Mouse (Mus musculus): ENCODE measurements around the gene Vwa7. TPM values are rescaled to one million over a fixed set of nuclear protein-coding genes. Genes with fewer than 3 reads are reported as not detected.

The Vwa7 gene
- total RNA-seq, 1 experiment: 0.31 TPM

DNA sequence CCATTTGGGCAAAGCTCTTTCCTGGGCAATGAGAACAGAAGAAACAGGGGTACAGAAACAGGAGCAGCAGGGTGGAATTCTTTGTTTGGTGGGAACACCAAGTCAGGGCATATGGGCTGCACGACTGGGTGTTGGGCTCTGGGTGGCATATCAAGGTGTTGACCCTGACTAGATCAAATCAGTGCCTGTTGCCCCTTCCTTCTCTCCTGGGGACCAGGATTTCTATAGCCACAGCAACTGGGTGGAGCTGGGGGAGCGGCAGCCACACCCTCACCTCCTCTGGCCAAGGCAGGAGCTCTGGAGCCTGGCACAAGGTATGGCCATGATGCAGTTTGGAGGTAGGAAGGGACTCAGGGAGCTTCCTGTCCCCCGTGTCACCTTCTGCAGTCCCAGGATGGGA lies 1.8 kb downstream of the Vwa7 start:
- in situ Hi-C loops (cut with MboI; ENCODE audit: low sequenced_read_pairs in 2 of 2, unreplicated experiment in 2 of 2): loop anchor here in 1 of 2 experiments (25.0 kb wide), 1 partner anchor 94 kb away; the partner anchor contains the start of genes Csnk2b, Gpank1, Ly6g5b and Ly6g5c
- H3K4me3 ChIP-seq (ENCODE audit: insufficient read depth in 1 of 2, low read depth in 1 of 2, low read length in 2 of 2, poor library complexity in 1 of 2, severe bottlenecking in 1 of 2): no peak overlapping the region
- no peak overlapping the region for H3K9ac ChIP-seq (ENCODE audit: insufficient read depth, low read depth, low read length, poor library complexity, severe bottlenecking)
- H3K36me3 ChIP-seq (ENCODE audit: control insufficient read depth, insufficient read depth, low read length, poor library complexity, severe bottlenecking): peaks cover 35% of the 10 kb centered on the region
- DNase-seq (ENCODE audit: low read depth, low spot score): no peak
- no peak overlapping the region for H3K27ac ChIP-seq (ENCODE audit: insufficient read depth, low read depth, low read length, poor library complexity, severe bottlenecking)
- peaks cover 2 to 14% of the 10 kb centered on the region in 2 experiments; a peak in 2 of 4 replicates for H3K4me1 ChIP-seq (ENCODE audit: control insufficient read depth in 2 of 2, insufficient read depth in 2 of 2, low read length in 2 of 2, poor library complexity in 1 of 2)
- no peaks in the 10 kb centered on the region for H3K9me3 ChIP-seq (ENCODE audit: control insufficient read depth, insufficient read depth, low read depth, low read length)
- no peak for TF ChIP-seq CHD2 (IDR thresholded peaks at IDR 0.05; ENCODE audit: low read depth, low read length)
- TF ChIP-seq HCFC1 (IDR thresholded peaks at IDR 0.05; ENCODE audit: borderline replicate concordance, insufficient read depth, low read length): no peak
- TF ChIP-seq MAFK (IDR thresholded peaks at IDR 0.05; ENCODE audit: insufficient read depth, low read depth, low read length): no peak
- no peak for TF ChIP-seq ZC3H11A (IDR thresholded peaks at IDR 0.05; ENCODE audit: borderline replicate concordance, low read depth, low read length)
- no peak for TF ChIP-seq ZNF384 (IDR thresholded peaks at IDR 0.05; ENCODE audit: low read depth, low read length)

GRCm38 (mm10) chr17:35019894-35020293 lies 3.5 kb downstream of the Vwa7 start:
- Histone ChIP-seq H3K27ac (ENCODE audit: insufficient read depth, low read depth, low read length, poor library complexity, severe bottlenecking) (no peak overlapping the region), H3K9me3 (ENCODE audit: control insufficient read depth, insufficient read depth, low read depth, low read length) (no peaks in the 10 kb centered on the region), H3K4me1 (ENCODE audit: control insufficient read depth in 2 of 2, insufficient read depth in 2 of 2, low read length in 2 of 2, poor library complexity in 1 of 2) (peaks cover 2 to 10% of the 10 kb centered on the region in 2 experiments; a peak in 2 of 4 replicates), H3K4me3 (ENCODE audit: insufficient read depth in 1 of 2, low read depth in 1 of 2, low read length in 2 of 2, poor library complexity in 1 of 2, severe bottlenecking in 1 of 2) (no peak overlapping the region), H3K36me3 (ENCODE audit: control insufficient read depth, insufficient read depth, low read length, poor library complexity, severe bottlenecking) (peaks cover 18% of the 10 kb centered on the region), H3K9ac (ENCODE audit: insufficient read depth, low read depth, low read length, poor library complexity, severe bottlenecking) (no peak overlapping the region)
- in situ Hi-C loops (cut with MboI; ENCODE audit: low sequenced_read_pairs in 2 of 2, unreplicated experiment in 2 of 2): loop anchor here in 1 of 2 experiments (25.0 kb wide), 1 partner anchor 92 kb away; the partner anchor contains the start of genes Csnk2b, Gpank1, Ly6g5b and Ly6g5c
- TF ChIP-seq MAFK (IDR thresholded peaks at IDR 0.05; ENCODE audit: insufficient read depth, low read depth, low read length) (no peak), ZNF384 (IDR thresholded peaks at IDR 0.05; ENCODE audit: low read depth, low read length) (no peak), HCFC1 (IDR thresholded peaks at IDR 0.05; ENCODE audit: borderline replicate concordance, insufficient read depth, low read length) (no peak), ZC3H11A (IDR thresholded peaks at IDR 0.05; ENCODE audit: borderline replicate concordance, low read depth, low read length) (no peak), CHD2 (IDR thresholded peaks at IDR 0.05; ENCODE audit: low read depth, low read length) (no peak)
- no peak for DNase-seq (ENCODE audit: low read depth, low spot score)

DNA sequence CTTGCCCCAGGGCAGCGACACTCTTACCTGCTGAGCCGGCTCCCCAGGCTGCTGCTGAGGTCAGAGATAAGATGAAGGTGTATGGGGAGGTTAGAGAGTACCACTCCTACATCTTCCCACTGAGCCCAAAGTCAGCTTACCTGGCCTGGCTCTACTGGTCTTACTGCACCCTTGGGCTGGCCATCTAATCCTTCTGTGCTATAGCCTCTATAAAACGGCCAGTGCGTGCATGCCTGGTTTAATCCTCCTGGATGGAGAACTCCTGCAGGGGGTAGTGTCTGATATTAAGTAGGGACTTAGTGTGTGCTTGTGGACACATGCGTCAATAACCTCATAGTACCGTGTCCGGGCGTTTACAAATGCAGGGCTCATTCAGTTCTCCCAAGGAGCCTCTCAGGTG lies 4.2 kb downstream of the Vwa7 start:
- no peak overlapping the region for H3K9ac ChIP-seq (ENCODE audit: insufficient read depth, low read depth, low read length, poor library complexity, severe bottlenecking)
- TF ChIP-seq CHD2 (IDR thresholded peaks at IDR 0.05; ENCODE audit: low read depth, low read length): no peak
- TF ChIP-seq HCFC1 (IDR thresholded peaks at IDR 0.05; ENCODE audit: borderline replicate concordance, insufficient read depth, low read length): no peak
- in situ Hi-C loops (cut with MboI; ENCODE audit: low sequenced_read_pairs in 2 of 2, unreplicated experiment in 2 of 2): loop anchor here in 1 of 2 experiments (25.0 kb wide), 1 partner anchor 92 kb away; the partner anchor contains the start of genes Csnk2b, Gpank1, Ly6g5b and Ly6g5c
- H3K36me3 ChIP-seq (ENCODE audit: control insufficient read depth, insufficient read depth, low read length, poor library complexity, severe bottlenecking): peaks cover 12% of the 10 kb centered on the region
- H3K27ac ChIP-seq (ENCODE audit: insufficient read depth, low read depth, low read length, poor library complexity, severe bottlenecking): no peak overlapping the region
- DNase-seq (ENCODE audit: low read depth, low spot score): no peak
- H3K4me3 ChIP-seq (ENCODE audit: insufficient read depth in 1 of 2, low read depth in 1 of 2, low read length in 2 of 2, poor library complexity in 1 of 2, severe bottlenecking in 1 of 2): no peak overlapping the region
- no peaks in the 10 kb centered on the region for H3K9me3 ChIP-seq (ENCODE audit: control insufficient read depth, insufficient read depth, low read depth, low read length)
- peaks cover 2 to 12% of the 10 kb centered on the region in 2 experiments; a peak in 2 of 4 replicates for H3K4me1 ChIP-seq (ENCODE audit: control insufficient read depth in 2 of 2, insufficient read depth in 2 of 2, low read length in 2 of 2, poor library complexity in 1 of 2)

DNA sequence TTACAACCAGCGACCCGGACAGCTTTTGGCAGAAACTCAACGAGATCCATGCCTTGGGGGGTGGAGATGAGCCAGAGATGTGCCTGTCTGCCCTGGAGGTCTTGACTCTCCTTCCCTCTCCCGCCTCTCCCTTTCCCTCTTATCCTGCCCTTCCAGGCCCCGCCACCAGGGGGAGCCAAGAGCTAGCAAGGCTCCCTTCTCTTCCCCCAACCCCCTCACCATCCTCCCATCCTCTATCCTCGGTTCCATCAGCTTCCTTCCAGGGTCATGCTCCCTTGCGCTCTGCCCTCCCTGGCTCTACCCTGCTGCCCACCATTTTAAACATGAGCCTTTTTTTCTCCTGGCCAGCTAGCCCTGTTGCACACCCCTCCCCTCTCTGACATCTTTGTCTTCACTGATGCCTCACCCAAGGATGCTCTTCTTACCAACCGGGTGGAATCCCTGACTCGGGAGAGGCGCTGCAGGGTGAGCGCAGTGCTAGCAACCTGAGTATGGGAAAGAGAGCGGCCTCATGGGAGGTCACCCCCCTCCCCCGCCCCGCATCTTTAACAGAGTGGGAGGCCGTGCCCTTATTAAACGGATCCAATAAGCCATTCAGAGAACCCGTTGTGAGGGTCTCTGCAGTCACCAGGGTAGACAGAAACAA lies 4.9 kb downstream of the Vwa7 start:
- H3K36me3 ChIP-seq (ENCODE audit: control insufficient read depth, insufficient read depth, low read length, poor library complexity, severe bottlenecking): peaks cover 4% of the 10 kb centered on the region
- in situ Hi-C loops (cut with MboI; ENCODE audit: low sequenced_read_pairs in 2 of 2, unreplicated experiment in 2 of 2): loop anchor here in 1 of 2 experiments (25.0 kb wide), 1 partner anchor 91 kb away; the partner anchor contains the start of genes Csnk2b, Gpank1, Ly6g5b and Ly6g5c
- DNase-seq (ENCODE audit: low read depth, low spot score): peak; percentile 85
- no peak overlapping the region for H3K27ac ChIP-seq (ENCODE audit: insufficient read depth, low read depth, low read length, poor library complexity, severe bottlenecking)
- H3K4me3 ChIP-seq (ENCODE audit: insufficient read depth in 1 of 2, low read depth in 1 of 2, low read length in 2 of 2, poor library complexity in 1 of 2, severe bottlenecking in 1 of 2): no peak overlapping the region
- peak overlapping the region; percentile 38; the same call in 1 of the 2 replicates for H3K9ac ChIP-seq (ENCODE audit: insufficient read depth, low read depth, low read length, poor library complexity, severe bottlenecking)
- H3K9me3 ChIP-seq (ENCODE audit: control insufficient read depth, insufficient read depth, low read depth, low read length): no peaks in the 10 kb centered on the region
- TF ChIP-seq MAFK (IDR thresholded peaks at IDR 0.05; ENCODE audit: insufficient read depth, low read depth, low read length): no peak
- TF ChIP-seq ZC3H11A (IDR thresholded peaks at IDR 0.05; ENCODE audit: borderline replicate concordance, low read depth, low read length): peak; percentile 37; the same call in 1 of the 2 replicates
- H3K4me1 ChIP-seq (ENCODE audit: control insufficient read depth in 2 of 2, insufficient read depth in 2 of 2, low read length in 2 of 2, poor library complexity in 1 of 2): peaks cover 2 to 16% of the 10 kb centered on the region in 2 experiments; a peak in 2 of 4 replicates

Data from ES-E14 (cell line).